Mouse (Mus musculus): ENCODE measurements around the gene Cstad. TPM values are rescaled to one million over a fixed set of nuclear protein-coding genes. Genes with fewer than 3 reads are reported as not detected.

The Cstad gene
- polyA plus RNA-seq, 1 experiment from 2014 or later = 1.2 TPM

DNA sequence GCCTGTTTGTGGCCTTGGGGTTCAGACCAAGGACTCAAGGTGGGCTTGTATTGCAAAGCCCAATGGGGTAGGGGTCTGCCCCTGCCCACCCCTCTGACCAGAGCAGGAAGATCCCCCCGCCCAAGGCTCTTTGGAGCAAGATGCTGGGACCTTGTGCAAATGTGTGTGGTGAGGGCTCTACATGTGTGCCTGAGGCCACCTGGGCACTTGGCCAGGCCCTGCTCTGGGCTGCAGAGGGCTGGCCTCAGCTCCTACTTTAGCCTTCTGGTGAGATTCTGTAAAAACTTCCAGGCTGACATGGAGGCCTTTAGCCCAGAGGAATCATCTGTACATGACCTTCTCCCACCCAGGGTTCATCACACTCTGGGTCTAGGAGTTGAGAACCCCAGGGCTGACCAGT, 35.3 kb upstream of the Cstad start:
- H3K4me2 ChIP-seq (ENCODE audit: low read length) = no peak overlapping the region
- H3K4me1 ChIP-seq (ENCODE audit: control insufficient read depth, insufficient read depth, low read length) = no peaks in the 10 kb centered on the region
- 95% methylated on average over 1 of the region's 1 CpGs for WGBS
- no peaks in the 10 kb centered on the region for H3K9me3 ChIP-seq (ENCODE audit: control insufficient read depth, low read length)
- H3K36me3 ChIP-seq (ENCODE audit: control insufficient read depth, insufficient read depth, low read length) = no peaks in the 10 kb centered on the region
- no peak for ATAC-seq (ENCODE audit: low FRiP score, low TSS enrichment)
- H3K4me3 ChIP-seq (replicated peaks; ENCODE audit: low read depth, low read length) = no peak overlapping the region
- no peak for DNase-seq
- H3K9ac ChIP-seq (replicated peaks; ENCODE audit: low read length) = no peak overlapping the region
- H3K27me3 ChIP-seq (ENCODE audit: control insufficient read depth, insufficient read depth, low read length) = no peaks in the 10 kb centered on the region
- no peak overlapping the region for H3K27ac ChIP-seq (replicated peaks; ENCODE audit: low read depth, low read length)

DNA sequence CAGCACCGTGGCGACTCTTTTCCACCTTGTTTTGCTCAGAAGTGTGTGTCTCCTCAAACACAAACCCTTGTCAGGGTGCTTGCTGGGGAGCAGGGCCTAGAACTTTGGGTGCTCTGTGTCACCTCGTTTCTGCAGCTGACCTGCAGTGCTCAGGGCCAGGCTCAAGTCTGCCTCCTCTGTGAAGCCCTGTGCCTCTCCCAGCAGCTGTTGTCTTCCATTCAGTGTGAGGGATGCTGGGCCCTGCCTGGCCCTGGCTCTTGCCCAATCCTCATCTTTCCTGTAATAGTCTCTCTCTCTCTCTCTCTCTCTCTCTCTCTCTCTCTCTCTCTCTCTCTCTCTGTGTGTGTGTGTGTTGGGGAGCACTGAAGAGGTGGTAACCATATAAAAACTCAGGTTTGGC, 32.3 kb upstream of the Cstad start:
- H3K27me3 ChIP-seq (ENCODE audit: control insufficient read depth, insufficient read depth, low read length) = no peaks in the 10 kb centered on the region
- no peaks in the 10 kb centered on the region for H3K9me3 ChIP-seq (ENCODE audit: control insufficient read depth, low read length)
- H3K36me3 ChIP-seq (ENCODE audit: control insufficient read depth, insufficient read depth, low read length) = no peaks in the 10 kb centered on the region
- no peak overlapping the region for H3K27ac ChIP-seq (replicated peaks; ENCODE audit: low read depth, low read length)
- no peak overlapping the region for H3K9ac ChIP-seq (replicated peaks; ENCODE audit: low read length)
- DNase-seq = no peak
- peaks cover 11% of the 10 kb centered on the region for H3K4me1 ChIP-seq (ENCODE audit: control insufficient read depth, insufficient read depth, low read length)
- no peak overlapping the region for H3K4me2 ChIP-seq (ENCODE audit: low read length)
- no peak overlapping the region for H3K4me3 ChIP-seq (replicated peaks; ENCODE audit: low read depth, low read length)
- WGBS = 85% methylated on average over 3 of the region's 3 CpGs
- ATAC-seq (ENCODE audit: low FRiP score, low TSS enrichment) = no peak

DNA sequence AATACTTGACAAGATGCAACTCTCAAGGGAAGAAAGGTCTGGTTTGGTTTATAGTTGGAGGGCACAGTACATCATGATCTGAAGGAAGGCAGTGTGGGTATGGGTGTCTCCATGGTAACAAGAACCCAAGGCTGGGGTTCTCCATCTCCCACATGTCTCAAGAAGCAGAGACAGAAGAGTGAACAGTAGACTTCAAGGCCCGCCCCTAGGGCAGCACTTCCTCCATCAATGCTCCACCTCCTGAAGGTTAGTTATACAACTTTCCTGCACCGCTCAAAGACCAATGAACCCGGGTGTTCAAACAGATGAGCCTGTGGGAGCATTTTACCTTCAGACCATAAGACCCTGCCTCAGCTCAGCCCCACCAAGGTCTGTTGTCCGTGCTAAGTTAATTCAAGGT, 23.2 kb upstream of the Cstad start:
- ATAC-seq (ENCODE audit: low FRiP score, low TSS enrichment) (no peak), DNase-seq (no peak)
- H3K36me3 ChIP-seq (ENCODE audit: control insufficient read depth, insufficient read depth, low read length) = no peaks in the 10 kb centered on the region
- no peak overlapping the region for H3K27ac ChIP-seq (replicated peaks; ENCODE audit: low read depth, low read length)
- peaks cover 12% of the 10 kb centered on the region for H3K4me1 ChIP-seq (ENCODE audit: control insufficient read depth, insufficient read depth, low read length)
- H3K27me3 ChIP-seq (ENCODE audit: control insufficient read depth, insufficient read depth, low read length) = no peaks in the 10 kb centered on the region
- WGBS = 91% methylated on average over 4 of the region's 4 CpGs
- H3K4me3 ChIP-seq (replicated peaks; ENCODE audit: low read depth, low read length) = no peak overlapping the region
- H3K4me2 ChIP-seq (ENCODE audit: low read length) = no peak overlapping the region
- H3K9ac ChIP-seq (replicated peaks; ENCODE audit: low read length) = no peak overlapping the region
- 0 out of 2 replicates have a peak, but pooled peaks cover 3% of the 10 kb centered on the region for H3K9me3 ChIP-seq (ENCODE audit: control insufficient read depth, low read length)

DNA sequence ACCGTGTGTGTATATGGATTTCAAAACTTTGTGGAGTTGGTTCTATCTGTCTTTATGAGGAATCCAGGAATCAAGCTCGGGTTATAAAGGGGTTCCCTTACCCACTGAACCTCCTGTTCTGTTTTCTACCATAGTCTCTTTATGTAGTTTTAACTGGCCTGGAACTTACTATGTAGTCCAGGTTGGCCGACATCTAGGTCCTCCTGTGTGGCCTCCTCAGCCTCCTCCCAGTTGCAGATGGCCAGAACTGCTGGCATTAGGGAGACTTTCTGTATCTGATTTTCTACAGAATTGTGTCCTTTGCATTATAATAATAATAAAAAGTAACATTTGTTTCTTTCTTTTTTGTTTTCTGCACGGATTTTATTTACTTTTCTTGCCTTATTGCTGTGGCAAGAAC, 21.3 kb upstream of the Cstad start:
- Histone ChIP-seq H3K27ac (replicated peaks; ENCODE audit: low read depth, low read length) (no peak overlapping the region), H3K4me2 (ENCODE audit: low read length) (no peak overlapping the region), H3K4me3 (replicated peaks; ENCODE audit: low read depth, low read length) (no peak overlapping the region), H3K4me1 (ENCODE audit: control insufficient read depth, insufficient read depth, low read length) (no peaks in the 10 kb centered on the region), H3K27me3 (ENCODE audit: control insufficient read depth, insufficient read depth, low read length) (no peaks in the 10 kb centered on the region), H3K9ac (replicated peaks; ENCODE audit: low read length) (no peak overlapping the region), H3K9me3 (ENCODE audit: control insufficient read depth, low read length) (0 out of 2 replicates have a peak, but pooled peaks cover 3% of the 10 kb centered on the region), H3K36me3 (ENCODE audit: control insufficient read depth, insufficient read depth, low read length) (no peaks in the 10 kb centered on the region)
- WGBS = 87% methylated on average over 4 of the region's 4 CpGs
- ATAC-seq (ENCODE audit: low FRiP score, low TSS enrichment) (no peak), DNase-seq (no peak)

DNA sequence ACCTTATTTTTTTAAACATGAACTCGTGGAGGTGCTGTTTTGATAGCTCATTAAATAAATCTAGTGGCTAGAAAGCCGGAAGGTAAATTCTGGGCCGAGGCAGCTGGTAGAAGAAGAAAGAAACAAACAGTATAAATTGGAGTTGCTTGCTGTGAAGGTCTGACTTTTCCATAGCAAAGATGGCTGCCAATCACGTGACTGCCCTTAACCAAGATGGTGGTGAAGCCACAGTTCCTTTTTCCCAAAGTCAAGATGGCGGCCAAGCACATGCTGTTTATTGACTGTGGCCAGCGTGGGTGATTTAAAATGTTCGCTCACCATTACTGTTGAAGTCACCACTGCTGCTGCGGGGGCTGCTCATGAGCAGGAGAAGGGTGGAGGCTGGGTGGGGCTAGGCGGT, 17.8 kb upstream of the Cstad start:
- no peak overlapping the region for H3K9ac ChIP-seq (replicated peaks; ENCODE audit: low read length)
- H3K27me3 ChIP-seq (ENCODE audit: control insufficient read depth, insufficient read depth, low read length) = no peaks in the 10 kb centered on the region
- H3K27ac ChIP-seq (replicated peaks; ENCODE audit: low read depth, low read length) = no peak overlapping the region
- no peak overlapping the region for H3K4me2 ChIP-seq (ENCODE audit: low read length)
- WGBS = 93% methylated on average over 9 of the region's 9 CpGs
- ATAC-seq (ENCODE audit: low FRiP score, low TSS enrichment) (no peak), DNase-seq (no peak)
- no peaks in the 10 kb centered on the region for H3K36me3 ChIP-seq (ENCODE audit: control insufficient read depth, insufficient read depth, low read length)
- no peaks in the 10 kb centered on the region for H3K4me1 ChIP-seq (ENCODE audit: control insufficient read depth, insufficient read depth, low read length)
- H3K4me3 ChIP-seq (replicated peaks; ENCODE audit: low read depth, low read length) = no peak overlapping the region
- H3K9me3 ChIP-seq (ENCODE audit: control insufficient read depth, low read length) = peaks cover 9% of the 10 kb centered on the region; the same call in 1 of the 2 replicates

DNA sequence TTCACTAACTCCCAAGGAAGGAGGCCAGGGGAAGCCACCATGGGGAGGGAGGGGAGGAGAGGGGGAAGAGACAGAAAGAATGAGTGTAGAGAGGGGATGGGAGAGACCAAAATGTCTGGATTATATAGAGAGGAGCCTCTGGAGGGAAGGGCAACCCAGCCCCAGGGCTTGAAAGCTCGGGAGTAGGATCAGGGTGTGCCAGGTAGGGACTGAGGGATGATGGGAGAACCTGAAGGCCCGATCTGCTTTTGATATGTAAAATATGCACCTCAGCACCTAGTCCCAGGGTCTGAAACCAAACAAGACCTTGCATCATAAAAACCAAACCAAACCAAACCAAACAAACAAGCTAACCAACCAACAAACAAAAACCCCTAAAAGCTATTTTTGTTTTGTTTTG, 16.8 kb upstream of the Cstad start:
- Histone ChIP-seq H3K36me3 (ENCODE audit: control insufficient read depth, insufficient read depth, low read length) (no peaks in the 10 kb centered on the region), H3K9ac (replicated peaks; ENCODE audit: low read length) (no peak overlapping the region), H3K4me2 (ENCODE audit: low read length) (no peak overlapping the region), H3K27ac (replicated peaks; ENCODE audit: low read depth, low read length) (no peak overlapping the region), H3K9me3 (ENCODE audit: control insufficient read depth, low read length) (peaks cover 10% of the 10 kb centered on the region; the same call in 1 of the 2 replicates), H3K4me1 (ENCODE audit: control insufficient read depth, insufficient read depth, low read length) (no peaks in the 10 kb centered on the region), H3K27me3 (ENCODE audit: control insufficient read depth, insufficient read depth, low read length) (no peaks in the 10 kb centered on the region), H3K4me3 (replicated peaks; ENCODE audit: low read depth, low read length) (no peak overlapping the region)
- ATAC-seq (ENCODE audit: low FRiP score, low TSS enrichment) (no peak), DNase-seq (no peak)
- WGBS = 56% methylated on average over 2 of the region's 2 CpGs

DNA sequence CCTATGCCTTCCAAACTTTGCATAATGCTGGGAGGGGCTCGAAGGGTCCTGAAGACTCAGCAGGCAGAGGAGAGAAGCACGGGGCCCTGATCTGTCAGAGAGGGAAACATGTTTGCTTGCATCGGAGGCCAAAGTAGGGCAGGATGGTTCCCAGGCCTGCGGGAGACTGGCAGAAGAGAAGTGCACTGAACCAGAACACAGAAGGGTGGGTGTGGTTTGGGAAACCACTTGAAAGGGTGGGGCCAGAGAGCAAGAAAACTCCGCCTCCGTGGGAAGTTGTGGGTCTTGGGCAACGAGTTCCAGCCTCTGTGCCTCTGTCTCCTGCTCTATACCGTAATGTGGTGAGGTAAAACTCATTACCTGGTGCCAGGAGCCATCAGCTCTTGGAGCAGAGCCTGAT, 7.7 kb upstream of the Cstad start:
- Histone ChIP-seq H3K9me3 (ENCODE audit: control insufficient read depth, low read length) (no peaks in the 10 kb centered on the region), H3K4me1 (ENCODE audit: control insufficient read depth, insufficient read depth, low read length) (peaks cover 4% of the 10 kb centered on the region; the same call in 1 of the 2 replicates), H3K4me3 (replicated peaks; ENCODE audit: low read depth, low read length) (no peak overlapping the region), H3K27ac (replicated peaks; ENCODE audit: low read depth, low read length) (no peak overlapping the region), H3K4me2 (ENCODE audit: low read length) (no peak overlapping the region), H3K9ac (replicated peaks; ENCODE audit: low read length) (no peak overlapping the region), H3K27me3 (ENCODE audit: control insufficient read depth, insufficient read depth, low read length) (no peaks in the 10 kb centered on the region), H3K36me3 (ENCODE audit: control insufficient read depth, insufficient read depth, low read length) (no peaks in the 10 kb centered on the region)
- WGBS = 36% methylated on average over 8 of the region's 8 CpGs
- ATAC-seq (ENCODE audit: low FRiP score, low TSS enrichment) (no peak), DNase-seq (no peak)

DNA sequence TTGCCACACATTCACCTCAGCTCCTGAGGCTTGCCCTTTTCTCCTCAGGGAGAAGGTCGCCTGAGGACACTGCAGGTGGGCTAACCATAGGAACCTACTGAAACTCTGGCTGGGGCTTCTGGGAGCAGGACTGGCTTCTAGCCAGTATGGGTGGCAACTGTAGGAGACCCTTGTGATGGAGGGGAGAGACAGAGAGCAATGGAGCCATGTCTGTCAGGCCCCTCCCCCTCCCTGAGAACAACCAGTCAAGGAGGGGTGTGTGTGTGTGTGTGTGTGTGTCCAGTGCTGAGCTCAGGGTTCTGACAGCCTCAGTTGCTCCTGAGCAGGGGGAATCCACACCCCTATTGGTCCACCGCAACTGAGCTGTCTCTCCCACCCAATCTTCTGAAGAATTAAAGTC, 7.2 kb upstream of the Cstad start:
- no peaks in the 10 kb centered on the region for H3K27me3 ChIP-seq (ENCODE audit: control insufficient read depth, insufficient read depth, low read length)
- H3K4me1 ChIP-seq (ENCODE audit: control insufficient read depth, insufficient read depth, low read length) = peaks cover 4% of the 10 kb centered on the region; the same call in 1 of the 2 replicates
- H3K4me2 ChIP-seq (ENCODE audit: low read length) = no peak overlapping the region
- H3K27ac ChIP-seq (replicated peaks; ENCODE audit: low read depth, low read length) = no peak overlapping the region
- DNase-seq (no peak), ATAC-seq (ENCODE audit: low FRiP score, low TSS enrichment) (no peak)
- H3K9me3 ChIP-seq (ENCODE audit: control insufficient read depth, low read length) = no peaks in the 10 kb centered on the region
- 69% methylated on average over 2 of the region's 2 CpGs for WGBS
- H3K9ac ChIP-seq (replicated peaks; ENCODE audit: low read length) = no peak overlapping the region
- no peaks in the 10 kb centered on the region for H3K36me3 ChIP-seq (ENCODE audit: control insufficient read depth, insufficient read depth, low read length)
- no peak overlapping the region for H3K4me3 ChIP-seq (replicated peaks; ENCODE audit: low read depth, low read length)

DNA sequence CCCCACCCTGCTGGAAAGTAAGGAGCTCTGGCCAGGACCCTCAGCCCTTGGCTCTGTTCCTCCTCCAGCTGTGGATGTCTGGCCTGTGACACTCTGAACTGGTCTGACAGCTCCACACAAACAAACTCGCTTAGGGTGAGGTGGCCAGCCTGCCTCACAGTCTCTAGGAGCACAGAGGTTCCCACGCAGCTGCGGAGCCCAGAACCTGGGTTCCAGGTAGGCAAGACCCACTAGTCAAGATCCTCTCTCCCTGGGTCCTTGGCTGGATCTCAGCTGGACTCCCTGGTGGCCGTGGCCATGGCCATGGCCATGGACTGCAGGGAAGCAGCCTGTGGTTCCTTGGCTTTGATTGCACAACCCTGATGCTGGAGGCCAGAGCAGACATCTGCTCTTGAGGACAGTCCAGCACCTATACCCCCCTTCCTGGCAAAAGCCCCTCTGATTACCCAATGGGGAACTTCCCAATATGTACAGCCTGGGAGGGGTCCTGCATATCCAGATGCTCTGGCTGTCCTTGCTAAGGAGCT, 5.8 kb upstream of the Cstad start:
- WGBS = 88% methylated on average over 4 of the region's 4 CpGs
- no peaks in the 10 kb centered on the region for H3K36me3 ChIP-seq (ENCODE audit: control insufficient read depth, insufficient read depth, low read length)
- no peaks in the 10 kb centered on the region for H3K9me3 ChIP-seq (ENCODE audit: control insufficient read depth, low read length)
- ATAC-seq (ENCODE audit: low FRiP score, low TSS enrichment) = no peak
- DNase-seq = no peak
- H3K4me2 ChIP-seq (ENCODE audit: low read length) = no peak overlapping the region
- no peak overlapping the region for H3K27ac ChIP-seq (replicated peaks; ENCODE audit: low read depth, low read length)
- H3K27me3 ChIP-seq (ENCODE audit: control insufficient read depth, insufficient read depth, low read length) = no peaks in the 10 kb centered on the region
- no peak overlapping the region for H3K9ac ChIP-seq (replicated peaks; ENCODE audit: low read length)
- no peak overlapping the region for H3K4me3 ChIP-seq (replicated peaks; ENCODE audit: low read depth, low read length)
- peaks cover 13% of the 10 kb centered on the region for H3K4me1 ChIP-seq (ENCODE audit: control insufficient read depth, insufficient read depth, low read length)

All from midbrain, embryonic 14.5 days (tissue).